Mouse (Mus musculus) thymus, adult 2 months (tissue): ENCODE measurements around the gene Ccdc93.

Experiments used
- CTCF ChIP-seq: fragments of 200-500 bp; IDR thresholded peaks from 2 replicates; pipeline ENCODE4 v1.5.1; 2012; ENCODE audit warnings: mild to moderate bottlenecking, control low read depth, low read length, moderate library complexity, borderline replicate concordance; ENCODE audit not compliant: control insufficient read depth, poor library complexity, insufficient read depth; ENCODE audit errors: extremely low read depth
- POLR2A ChIP-seq: fragments of 200-500 bp; IDR thresholded peaks from 2 replicates; pipeline ENCODE4 v1.6.1; 2012; ENCODE audit warnings: mild to moderate bottlenecking, low read length, control low read depth, moderate library complexity; ENCODE audit not compliant: control insufficient read depth, poor library complexity, insufficient read depth; ENCODE audit errors: extremely low read depth

DNA sequence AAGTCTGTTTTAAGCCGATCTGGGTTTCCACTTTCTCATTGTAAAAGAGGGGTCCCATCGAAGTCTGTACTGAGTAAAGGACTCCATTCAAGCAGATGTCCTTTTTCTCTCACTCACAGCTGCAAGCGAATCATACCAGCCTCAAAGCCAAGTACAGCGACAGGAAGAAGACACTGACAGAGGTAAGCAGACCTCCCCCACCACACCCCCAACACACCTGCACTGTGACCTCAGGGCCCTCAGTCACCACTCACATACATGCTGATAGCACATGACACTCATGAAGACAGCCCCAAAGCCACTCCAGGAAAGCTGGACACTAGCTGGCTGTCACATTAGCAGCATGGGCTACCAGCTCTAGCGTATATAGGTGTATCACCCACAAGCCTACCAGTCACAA is 46.9 kb downstream of the Ccdc93 start:
- TF ChIP-seq POLR2A (no peak), CTCF (no peak)
